Mouse (Mus musculus) liver, embryonic 16.5 days (tissue): ENCODE results near the gene Oxt. TPM values are rescaled to one million over a fixed set of nuclear protein-coding genes. Genes with fewer than 3 reads are reported as not detected.

ENCODE experiments used
- ATAC-seq: fragments of 200-750 bp; cut with Nextera tagmentation; 2 replicates; pipeline ENCODE4 v1.8.0; 2017; ENCODE audit warnings: low read depth, mild to moderate bottlenecking, moderate number of reproducible peaks, moderate library complexity
- H3K27ac ChIP-seq: fragments of 300-500 bp; sonication (generic); 2 replicates; pipeline ENCODE4 v1.5.1; 2014; ENCODE audit warnings: mild to moderate bottlenecking, low read length
- H3K27me3 ChIP-seq: fragments of 300-500 bp; sonication (generic); 2 replicates; pipeline ENCODE4 v1.6.1; 2014; ENCODE audit warnings: low read depth, low read length, mixed read lengths; ENCODE audit not compliant: control insufficient read depth, insufficient read depth
- H3K36me3 ChIP-seq: fragments of 300-500 bp; sonication (generic); 2 replicates; pipeline ENCODE4 v1.6.1; 2014; ENCODE audit warnings: mild to moderate bottlenecking; ENCODE audit not compliant: control insufficient read depth, insufficient read depth
- H3K4me1 ChIP-seq: fragments of 300-500 bp; sonication (generic); 2 replicates; pipeline ENCODE4 v1.6.1; 2014; ENCODE audit warnings: low read depth, low read length, mixed read lengths; ENCODE audit not compliant: control insufficient read depth
- H3K4me2 ChIP-seq: fragments of 300-500 bp; sonication (generic); 2 replicates; pipeline ENCODE4 v1.6.1; 2014; ENCODE audit warnings: low read depth, low read length, mixed read lengths
- H3K4me3 ChIP-seq: fragments of 300-500 bp; sonication (generic); 2 replicates; pipeline ENCODE4 v1.5.1; 2014; ENCODE audit warnings: low read depth, mild to moderate bottlenecking, low read length
- H3K9ac ChIP-seq: fragments of 300-500 bp; sonication (generic); 2 replicates; pipeline ENCODE4 v1.6.1; 2014; ENCODE audit warnings: low read depth, low read length
- H3K9me3 ChIP-seq: fragments of 300-500 bp; sonication (generic); replicated peaks from 2 replicates; pipeline ENCODE4 v1.6.1; 2016; ENCODE audit warnings: low read length; ENCODE audit not compliant: control insufficient read depth
- whole genome bisulfite sequencing: fragments of 180-500 bp; shearing (Covaris S2); extraction: QIAGEN DNeasy Blood & Tissue Kit; methylation state at CpG from one replicate; pipeline ENCODE4 v1.1.7; 2014; ENCODE audit not compliant: insufficient replicate concordance; 5-methylcytosine and 5-hydroxymethylcytosine counted together
- polyA plus RNA-seq: library from polyadenylated mRNA; unstranded; fragments of >200 nt; fragmentation: Nextera tagmentation; extraction: Ambion mirVana; gene quantifications from 2 replicates; pipeline ENCODE4 v1.2.1, GENCODE M21; 2015

Gene Oxt
- polyA plus RNA-seq = not detected in 2 replicates

DNA sequence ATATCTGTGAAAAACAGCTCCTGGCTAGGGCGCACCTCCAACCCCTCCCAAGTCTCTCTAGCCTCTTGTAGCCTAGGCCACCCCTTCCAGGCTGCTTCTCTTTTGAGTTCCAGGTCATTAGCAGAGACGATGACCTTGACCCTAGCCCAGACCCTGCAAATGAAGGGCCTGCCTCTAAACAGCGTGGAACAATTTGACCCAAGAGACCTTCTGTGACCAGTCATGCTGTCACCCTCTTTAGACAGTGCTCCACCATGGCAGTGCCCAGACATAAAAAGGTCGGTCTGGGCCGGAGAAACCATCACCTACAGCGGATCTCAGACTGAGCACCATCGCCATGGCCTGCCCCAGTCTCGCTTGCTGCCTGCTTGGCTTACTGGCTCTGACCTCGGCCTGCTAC, at the start of gene Oxt:
Gene Oxt, plus strand, starts transcription at position 301 of the 400 bp plus-strand sequence.
- peaks cover 62% of the 10 kb centered on the region for H3K27me3 ChIP-seq
- H3K9me3 ChIP-seq = no peaks in the 10 kb centered on the region
- H3K9ac ChIP-seq = no peak within 1 kb of the TSS
- H3K27ac ChIP-seq = no peak within 1 kb of the TSS
- 53% methylated on average over 9 of the region's 9 CpGs for WGBS
- no peak for ATAC-seq
- peaks cover 6% of the 10 kb centered on the region for H3K4me1 ChIP-seq
- H3K4me3 ChIP-seq = peak within 1 kb of the TSS; percentile 23; the same call in 1 of the 2 replicates
- H3K4me2 ChIP-seq = peak within 1 kb of the TSS; percentile 42
- H3K36me3 ChIP-seq = no peaks in the 10 kb centered on the region

GRCm38 (mm10) chr2:130528457-130528856, 47.5 kb upstream of the Oxt start:
- Histone ChIP-seq H3K4me1 (no peaks in the 10 kb centered on the region), H3K9ac (no peak overlapping the region), H3K27me3 (no peaks in the 10 kb centered on the region), H3K36me3 (no peaks in the 10 kb centered on the region), H3K9me3 (no peaks in the 10 kb centered on the region), H3K27ac (no peak overlapping the region), H3K4me3 (no peak overlapping the region), H3K4me2 (no peak overlapping the region)
- no peak for ATAC-seq
- 82% methylated on average over 6 of the region's 6 CpGs for WGBS

- H3K4me2 ChIP-seq = no peak overlapping the region
- 64% methylated on average over 2 of the region's 2 CpGs for WGBS
- H3K4me1 ChIP-seq = no peaks in the 10 kb centered on the region
- ATAC-seq = no peak
- H3K27me3 ChIP-seq = no peaks in the 10 kb centered on the region
- H3K9me3 ChIP-seq = no peaks in the 10 kb centered on the region
- no peaks in the 10 kb centered on the region for H3K36me3 ChIP-seq
- H3K27ac ChIP-seq = no peak overlapping the region
- H3K9ac ChIP-seq = no peak overlapping the region
- H3K4me3 ChIP-seq = no peak overlapping the region
Observed at GRCm38 (mm10) chr2:130529290-130529689, 46.7 kb upstream of the Oxt start.

DNA sequence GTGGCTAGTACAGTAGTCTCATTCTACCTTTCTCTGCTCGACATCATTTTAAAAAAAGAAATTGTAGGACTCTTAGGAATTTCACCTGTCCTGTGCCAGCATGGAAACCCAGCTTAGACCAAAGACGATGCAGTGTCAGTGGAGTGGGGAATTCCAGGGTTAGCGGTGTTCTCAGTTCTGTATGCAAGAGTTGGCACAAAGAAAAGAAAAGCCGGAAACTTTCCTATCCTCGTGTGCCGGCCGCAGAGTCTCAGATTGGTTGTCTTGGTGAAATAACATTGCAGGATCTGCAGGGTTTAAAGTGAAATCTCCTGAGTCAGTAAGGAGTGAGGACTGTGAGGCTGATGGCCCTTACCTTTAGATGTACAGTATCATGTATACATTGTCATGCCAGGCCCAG, 46.0 kb upstream of the Oxt start:
- H3K27ac ChIP-seq = no peak overlapping the region
- no peaks in the 10 kb centered on the region for H3K4me1 ChIP-seq
- WGBS = 89% methylated on average over 7 of the region's 7 CpGs
- H3K9me3 ChIP-seq = no peaks in the 10 kb centered on the region
- H3K36me3 ChIP-seq = no peaks in the 10 kb centered on the region
- H3K4me2 ChIP-seq = no peak overlapping the region
- H3K27me3 ChIP-seq = no peaks in the 10 kb centered on the region
- no peak overlapping the region for H3K9ac ChIP-seq
- no peak for ATAC-seq
- no peak overlapping the region for H3K4me3 ChIP-seq

- Histone ChIP-seq H3K9ac (no peak overlapping the region), H3K27me3 (no peaks in the 10 kb centered on the region), H3K4me3 (no peak overlapping the region), H3K4me2 (no peak overlapping the region), H3K36me3 (no peaks in the 10 kb centered on the region), H3K9me3 (no peaks in the 10 kb centered on the region), H3K4me1 (no peaks in the 10 kb centered on the region), H3K27ac (no peak overlapping the region)
- WGBS = 51% methylated on average over 2 of the region's 2 CpGs
- no peak for ATAC-seq
Observed at GRCm38 (mm10) chr2:130532201-130532600, 43.8 kb upstream of the Oxt start.

DNA sequence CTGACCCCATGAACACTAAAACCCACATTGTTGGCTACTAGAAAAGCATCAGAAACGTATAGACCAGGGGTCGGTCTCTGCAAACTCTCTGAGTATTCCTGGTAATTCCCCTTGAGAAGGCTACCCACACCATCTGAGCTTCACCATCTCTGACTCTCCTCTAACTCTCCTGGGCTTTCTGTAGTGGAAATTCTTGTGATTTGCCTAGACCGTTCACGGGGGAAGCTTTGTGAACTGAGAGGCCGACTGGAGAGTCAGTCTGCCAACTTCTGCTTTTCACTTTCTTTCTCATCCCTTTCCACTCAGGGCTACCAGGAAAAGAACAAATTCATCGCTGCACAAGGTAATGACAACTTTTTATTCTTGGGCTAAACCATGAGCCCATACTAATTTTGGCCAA, 41.0 kb upstream of the Oxt start:
- Histone ChIP-seq H3K4me3 (no peak overlapping the region), H3K27ac (no peak overlapping the region), H3K27me3 (no peaks in the 10 kb centered on the region), H3K9ac (no peak overlapping the region), H3K4me2 (no peak overlapping the region), H3K36me3 (no peaks in the 10 kb centered on the region; the same call in 1 of the 2 replicates), H3K4me1 (no peaks in the 10 kb centered on the region), H3K9me3 (no peaks in the 10 kb centered on the region)
- ATAC-seq = no peak
- 73% methylated on average over 6 of the region's 6 CpGs for WGBS

- no peaks in the 10 kb centered on the region for H3K4me1 ChIP-seq
- H3K9me3 ChIP-seq = no peaks in the 10 kb centered on the region
- ATAC-seq = no peak
- no peak overlapping the region for H3K4me3 ChIP-seq
- H3K27me3 ChIP-seq = no peaks in the 10 kb centered on the region
- H3K4me2 ChIP-seq = no peak overlapping the region
- WGBS = 73% methylated on average over 3 of the region's 3 CpGs
- no peak overlapping the region for H3K27ac ChIP-seq
- peaks cover 5% of the 10 kb centered on the region; the same call in 1 of the 2 replicates for H3K36me3 ChIP-seq
- H3K9ac ChIP-seq = no peak overlapping the region
Observed at GRCm38 (mm10) chr2:130536890-130537289, 39.1 kb upstream of the Oxt start.

- H3K4me1 ChIP-seq = no peaks in the 10 kb centered on the region
- no peak overlapping the region for H3K4me3 ChIP-seq
- no peak overlapping the region for H3K27ac ChIP-seq
- no peaks in the 10 kb centered on the region for H3K9me3 ChIP-seq
- peaks cover 21% of the 10 kb centered on the region for H3K36me3 ChIP-seq
- H3K4me2 ChIP-seq = no peak overlapping the region
- WGBS = 50% methylated on average over 8 of the region's 8 CpGs
- ATAC-seq = no peak
- no peak overlapping the region for H3K9ac ChIP-seq
- H3K27me3 ChIP-seq = no peaks in the 10 kb centered on the region
Observed at GRCm38 (mm10) chr2:130538876-130539546, 37.0 kb upstream of the Oxt start.

- no peaks in the 10 kb centered on the region for H3K4me1 ChIP-seq
- WGBS = 62% methylated on average over 9 of the region's 9 CpGs
- no peak overlapping the region for H3K4me3 ChIP-seq
- H3K9ac ChIP-seq = no peak overlapping the region
- no peak overlapping the region for H3K4me2 ChIP-seq
- H3K36me3 ChIP-seq = peaks cover 33% of the 10 kb centered on the region
- no peak overlapping the region for H3K27ac ChIP-seq
- ATAC-seq = no peak
- H3K27me3 ChIP-seq = no peaks in the 10 kb centered on the region
- H3K9me3 ChIP-seq = no peaks in the 10 kb centered on the region
Observed at GRCm38 (mm10) chr2:130540266-130540665, 35.7 kb upstream of the Oxt start.
